Mouse (Mus musculus) T-helper 17 cell (primary cell): ENCODE measurements around the gene Kank2.
"Not testable (repeated sequence)": the region's sequence is repeated elsewhere in the genome, so short reads cannot be mapped to it uniquely, and the experiment has no call there.

Experiments used
- in situ Hi-C, 2 experiments: fragments of 300-600 bp; cut with MboI, MseI; formaldehyde crosslinking; loops; 1 replicate in 1 of 2; 2 replicates in 1 of 2; pipeline ENCODE4 v1.15.1; 2025; ENCODE audit warnings: high pct_unique_total_duplicates in 2 of 2

The Kank2 gene

GRCm38 (mm10) chr9:21818561-21818960 is 20.0 kb upstream of the Kank2 start:
- in situ Hi-C loops, result no loop called here

DNA sequence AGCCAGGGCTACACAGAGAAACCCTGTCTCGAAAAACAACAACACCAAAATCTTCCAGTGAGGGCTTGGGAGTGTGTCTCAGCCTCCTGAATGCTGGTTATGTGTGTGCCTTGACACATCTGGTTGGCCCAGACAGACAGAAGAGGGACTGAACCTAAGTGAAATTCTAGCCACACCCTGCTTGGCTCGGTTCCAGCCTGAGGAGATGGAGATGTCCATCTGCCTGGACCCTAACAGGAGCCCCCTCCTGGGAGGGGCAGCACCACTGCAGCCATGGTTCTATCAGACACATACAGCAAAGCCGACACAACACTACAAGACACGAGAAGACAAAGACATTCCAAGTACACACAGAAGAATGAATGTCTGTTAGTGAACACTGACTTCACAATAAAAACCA is 19.6 kb upstream of the Kank2 start:
- in situ Hi-C loops, result no loop called here

DNA sequence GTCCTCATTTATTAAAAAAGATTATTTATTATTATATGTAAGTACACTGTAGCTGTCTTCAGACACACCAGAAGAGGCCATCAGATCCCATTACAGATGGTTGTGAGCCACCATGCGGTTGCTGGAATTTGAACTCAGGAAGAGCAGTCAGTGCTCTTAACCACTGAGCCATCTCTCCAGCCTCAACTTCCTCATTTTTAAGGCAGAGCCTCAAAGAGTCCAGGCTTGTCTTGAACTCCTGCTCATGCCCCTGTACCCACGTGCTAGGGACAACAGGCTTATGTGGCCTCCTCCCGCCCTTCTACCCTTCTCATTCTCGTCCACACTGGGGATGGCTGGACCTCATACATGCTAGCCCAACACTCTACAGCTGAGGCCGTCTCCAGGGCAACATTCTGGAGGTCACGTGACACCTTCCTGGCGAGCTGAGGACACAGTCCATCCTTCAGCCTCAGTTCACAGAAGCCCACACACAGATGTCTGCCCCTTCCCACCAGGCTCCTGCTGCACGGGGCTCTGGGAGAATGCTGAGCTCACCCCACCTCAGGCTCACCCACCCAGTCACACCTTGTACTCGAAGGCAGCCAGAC is 18.3 kb upstream of the Kank2 start:
- in situ Hi-C loops, result no loop called here

DNA sequence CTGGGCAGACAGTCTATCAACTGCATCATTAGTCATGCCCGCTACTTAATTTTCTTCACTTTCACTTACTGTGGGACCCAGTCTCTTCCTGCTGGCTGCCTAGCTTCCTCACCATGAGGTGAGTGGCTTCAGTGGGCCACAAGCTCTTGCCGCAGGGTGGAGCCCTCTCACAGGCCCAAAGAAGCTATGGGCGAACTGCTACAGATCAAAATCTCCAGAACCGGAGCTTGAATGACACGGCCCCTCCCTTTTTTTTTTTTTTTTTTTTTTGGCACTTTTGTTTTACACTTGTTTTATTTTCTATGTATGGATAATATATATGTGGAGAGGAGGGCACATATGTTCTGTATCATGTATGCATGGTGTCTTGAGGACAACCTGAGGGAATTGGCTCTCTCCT is 12.6 kb upstream of the Kank2 start:
- in situ Hi-C loops, result no loop called here

DNA sequence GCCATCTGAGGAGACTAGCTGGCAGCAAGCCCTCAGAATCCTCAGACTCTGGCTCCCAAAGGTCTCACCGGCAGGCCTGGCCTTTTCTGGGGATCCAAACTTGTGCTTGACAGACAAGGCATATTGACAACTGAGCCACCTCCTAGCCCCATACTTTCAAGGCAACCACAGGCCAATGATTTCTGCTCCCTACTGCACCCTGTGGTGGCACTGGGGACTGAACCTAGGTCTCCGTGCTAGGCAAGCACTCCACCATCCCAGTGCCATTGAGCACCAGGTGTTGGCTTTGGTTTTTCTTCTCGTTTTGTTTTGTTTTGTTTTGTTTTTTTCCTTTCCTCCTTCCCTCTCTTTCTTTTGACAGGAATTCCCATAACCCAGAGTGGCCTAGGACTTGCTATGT is 10.0 kb upstream of the Kank2 start:
- in situ Hi-C loops, result no loop called here

GRCm38 (mm10) chr9:21806976-21807375 is 8.4 kb upstream of the Kank2 start:
- in situ Hi-C loops, result no loop called here

DNA sequence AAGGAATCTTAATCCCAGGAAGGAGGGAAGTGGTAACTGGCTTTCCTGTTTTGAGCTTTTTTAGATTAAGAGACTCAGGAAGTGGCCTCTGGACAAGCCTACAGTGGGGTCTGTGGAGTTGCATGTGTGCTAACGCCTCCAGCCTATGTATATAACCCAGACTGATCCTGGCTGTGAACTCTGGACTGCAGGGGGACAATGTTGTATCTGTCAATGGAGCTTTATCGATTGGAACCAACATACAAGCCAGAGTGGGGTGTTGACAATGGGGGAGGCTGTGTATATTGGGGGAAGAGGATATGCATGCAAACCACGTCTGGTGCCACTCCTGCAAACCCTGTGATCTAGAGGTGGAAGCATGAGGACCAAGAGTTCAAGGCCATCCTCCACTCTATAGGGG is 7.8 kb upstream of the Kank2 start:
- in situ Hi-C loops, result no loop called here

- in situ Hi-C loops, result no loop called here
These were observed 5.6 kb upstream of the Kank2 start for GRCm38 (mm10) chr9:21803986-21804644.

DNA sequence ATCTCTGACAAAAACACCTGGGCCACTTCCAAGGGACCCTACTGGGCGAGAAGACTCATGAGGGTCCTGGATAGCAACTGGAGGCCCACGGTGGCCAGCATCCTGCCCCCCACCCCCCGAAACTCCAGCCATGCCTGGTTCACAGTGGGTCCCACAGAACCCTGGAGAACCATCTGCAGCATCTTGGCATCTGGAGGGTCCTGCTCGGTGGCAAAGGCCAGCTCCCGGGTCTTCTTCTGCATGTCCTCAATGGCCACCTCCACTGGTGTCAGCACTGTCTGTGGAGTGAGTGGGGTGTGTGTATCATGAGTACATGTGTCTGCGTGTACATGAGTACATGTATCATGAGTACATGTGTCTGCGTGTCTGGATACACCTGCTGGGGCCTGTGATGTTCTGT is 3.0 kb upstream of the Kank2 start:
- in situ Hi-C loops, result no loop called here

DNA sequence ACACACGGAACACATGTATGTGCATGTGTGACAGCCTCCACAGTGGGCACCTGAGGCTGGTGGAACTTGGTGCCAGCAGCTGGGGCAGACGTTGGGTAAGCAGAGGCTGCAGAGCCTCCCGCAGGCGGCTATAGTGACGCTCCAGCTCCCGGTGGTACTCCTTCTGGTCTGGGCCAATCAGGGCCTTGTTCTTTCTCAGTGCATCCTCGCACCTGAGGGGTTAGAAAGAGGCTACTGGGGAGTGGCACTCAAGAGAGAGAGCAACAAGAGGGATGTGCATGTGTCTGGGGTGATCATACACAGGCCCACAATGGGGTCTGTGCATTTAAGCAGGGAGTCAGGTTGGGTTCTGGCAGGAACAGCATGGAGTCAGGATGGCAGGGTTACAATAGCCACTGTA is 2.6 kb upstream of the Kank2 start:
- in situ Hi-C loops, result no loop called here

GRCm38 (mm10) chr9:21799010-21799350 is 436 bp upstream of the Kank2 start:
- in situ Hi-C loops, result no loop called here

DNA sequence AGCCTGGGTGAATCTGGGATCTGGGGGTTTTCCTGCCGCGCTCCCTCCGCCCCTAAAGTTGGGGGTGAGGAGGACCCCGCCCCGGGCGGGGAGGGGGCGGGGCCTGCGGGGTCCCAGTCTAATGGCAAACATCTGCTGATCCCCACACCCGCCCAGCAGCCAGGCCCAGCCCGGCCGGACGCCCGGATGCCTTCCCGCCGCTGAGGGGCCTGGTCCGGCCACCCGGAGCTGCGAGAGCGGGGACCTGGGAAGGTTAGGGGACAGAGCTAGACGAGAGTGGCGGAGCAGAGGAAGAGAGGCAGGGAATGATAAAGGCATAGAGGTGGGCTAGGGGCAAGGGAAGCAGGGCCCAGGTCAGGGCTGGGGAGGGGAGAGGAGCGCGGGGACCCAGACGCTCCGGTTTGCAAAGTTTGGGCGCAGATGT is 611 bp downstream of the Kank2 start:
- in situ Hi-C loops, result no loop called here

- in situ Hi-C loops, result no loop called here
These were observed 1.6 kb downstream of the Kank2 start for GRCm38 (mm10) chr9:21796919-21797318.

- in situ Hi-C loops, result no loop called here
These were observed 2.3 kb downstream of the Kank2 start for GRCm38 (mm10) chr9:21796259-21796658.

DNA sequence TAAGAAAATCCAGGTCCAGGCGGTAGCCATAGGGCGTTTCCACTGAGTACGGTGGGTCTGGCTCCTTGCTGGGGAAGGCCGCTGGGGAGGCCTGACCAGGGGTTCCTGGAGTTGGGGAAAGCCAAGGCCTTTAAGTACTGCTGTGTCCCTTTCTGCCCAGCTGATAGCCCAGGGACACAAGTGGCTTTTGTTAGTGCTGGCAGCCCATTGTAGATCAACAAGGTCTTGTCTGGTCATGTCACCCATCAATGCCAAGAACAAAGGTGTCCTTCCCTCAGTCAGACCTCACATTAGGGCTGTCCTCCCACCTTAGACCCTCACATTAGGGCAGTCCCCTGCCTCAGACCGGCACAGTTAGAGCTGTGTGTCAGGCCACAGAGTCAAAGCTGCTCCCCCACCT is 3.0 kb downstream of the Kank2 start:
- in situ Hi-C loops, result no loop called here

- in situ Hi-C loops, result no loop called here
These were observed 3.6 kb downstream of the Kank2 start for GRCm38 (mm10) chr9:21794925-21795324.

DNA sequence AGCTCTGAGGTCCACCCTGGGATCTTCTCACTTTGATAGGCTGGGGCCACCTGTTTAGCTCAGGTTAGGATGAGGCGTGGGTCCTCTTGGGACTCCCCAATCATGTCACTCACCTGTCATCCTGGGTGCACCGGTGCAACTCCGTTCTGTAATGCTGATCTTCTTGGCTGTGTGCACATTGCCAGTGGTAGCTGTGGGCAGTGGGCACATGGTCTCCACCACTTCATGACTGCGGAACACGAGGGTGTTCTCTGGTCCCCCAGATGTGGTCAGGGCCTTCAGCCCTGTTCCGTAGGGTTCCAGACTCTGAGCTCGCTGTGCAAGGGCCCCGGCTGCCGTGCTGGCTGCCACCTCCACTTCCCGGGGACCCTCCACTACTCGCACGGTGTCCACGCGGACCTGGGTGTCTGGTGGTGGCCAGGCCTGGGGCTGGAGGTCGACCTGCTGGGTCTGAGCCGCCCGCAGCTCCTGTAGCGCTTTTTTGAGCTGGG is 4.2 kb downstream of the Kank2 start:
- in situ Hi-C loops, result no loop called here

DNA sequence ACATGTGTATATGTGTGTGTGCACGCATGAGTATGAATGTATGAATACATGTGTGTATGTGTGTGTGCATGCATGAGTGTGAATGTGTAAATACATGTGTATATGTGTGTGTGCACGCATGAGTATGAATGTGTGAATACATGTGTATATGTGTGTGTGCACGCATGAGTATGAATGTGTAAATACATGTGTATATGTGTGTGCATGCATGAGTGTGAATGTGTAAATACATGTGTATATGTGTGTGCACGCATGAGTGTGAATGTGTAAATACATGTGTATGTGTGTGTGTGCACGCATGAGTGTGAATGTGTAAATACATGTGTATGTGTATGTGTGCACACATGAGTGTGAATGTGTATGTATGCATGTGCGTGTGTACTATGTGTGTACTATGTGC is 5.0 kb downstream of the Kank2 start:
- in situ Hi-C loops, result not testable (repeated sequence)

DNA sequence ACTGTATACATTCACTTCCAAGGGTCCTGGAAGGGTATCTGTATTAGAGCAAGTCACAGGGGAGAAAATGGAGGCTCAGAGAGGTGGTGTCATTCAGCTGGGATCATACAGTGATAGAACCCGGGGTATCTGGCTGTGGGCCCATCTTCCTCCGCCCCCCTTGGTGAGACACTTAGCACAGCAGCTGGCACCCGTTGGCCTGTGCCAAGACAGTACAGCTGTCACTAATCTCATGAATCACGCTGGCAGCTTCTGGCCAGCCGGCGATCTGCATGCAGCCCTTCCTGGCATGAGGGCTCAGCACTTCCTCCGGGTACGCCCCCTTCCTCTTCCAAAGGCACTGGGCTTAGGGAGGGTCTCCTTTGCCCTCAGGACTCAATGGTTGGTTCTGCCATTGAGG is 5.9 kb downstream of the Kank2 start:
- in situ Hi-C loops, result no loop called here

DNA sequence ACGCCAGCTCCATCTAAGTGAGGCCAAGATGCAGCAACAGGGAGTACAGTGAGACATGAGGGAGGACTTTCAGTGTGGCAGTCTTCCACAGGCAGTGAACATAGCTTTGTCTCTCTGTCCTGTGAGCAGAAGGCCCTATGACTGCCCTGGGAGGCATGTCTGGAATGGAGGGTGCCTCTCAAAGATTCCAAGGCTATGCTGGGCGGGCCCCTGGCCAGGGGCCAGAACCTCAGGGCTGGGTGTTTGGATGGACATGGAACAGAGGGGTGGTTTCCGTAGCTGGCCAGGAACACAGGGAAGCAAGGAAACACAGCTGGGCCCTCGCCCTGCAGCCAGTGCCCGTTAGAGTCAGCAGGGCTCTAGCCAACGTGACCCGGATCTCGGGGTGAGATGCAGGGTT is 6.7 kb downstream of the Kank2 start:
- in situ Hi-C loops, result no loop called here

DNA sequence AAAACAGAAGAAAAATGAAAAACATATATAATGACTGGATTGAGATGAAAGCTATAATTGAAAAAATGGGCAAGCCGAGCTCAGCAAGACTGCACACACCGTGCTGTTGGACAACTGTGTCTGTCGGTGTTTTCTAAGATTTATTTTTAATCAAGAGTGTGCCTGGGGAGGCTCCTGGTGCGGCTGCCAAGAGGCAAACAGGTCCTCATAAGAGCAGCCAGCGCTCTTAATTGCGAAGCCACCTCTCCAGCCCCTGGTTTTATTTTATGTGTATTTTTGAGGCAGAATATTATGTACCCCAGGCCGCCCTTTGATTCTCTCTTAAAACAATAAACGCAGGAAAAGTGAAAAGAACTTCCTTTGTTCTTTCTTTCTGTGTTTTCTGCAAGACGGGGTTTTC is 10.3 kb downstream of the Kank2 start:
- in situ Hi-C loops, result no loop called here

DNA sequence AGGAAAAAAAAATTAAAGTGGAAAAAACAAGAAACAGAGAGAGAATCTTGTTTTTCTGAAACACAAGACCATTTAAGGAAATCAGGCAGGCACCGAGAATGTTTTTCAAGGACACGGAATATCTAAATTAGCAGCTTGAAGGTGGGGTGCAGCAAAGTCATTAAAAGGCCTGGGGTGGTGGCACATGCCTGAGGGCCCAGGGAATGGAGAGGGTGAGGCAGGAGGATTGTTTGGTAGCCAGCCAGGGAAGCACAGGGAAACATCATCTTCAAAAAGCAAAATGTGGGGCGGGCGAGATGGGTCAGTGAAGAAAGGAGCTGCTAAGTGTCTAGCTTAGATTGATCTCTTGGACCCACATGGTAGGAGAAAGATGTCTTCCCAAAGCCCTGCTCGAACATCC is 10.9 kb downstream of the Kank2 start:
- in situ Hi-C loops, result no loop called here

GRCm38 (mm10) chr9:21786906-21787305 is 11.6 kb downstream of the Kank2 start:
- in situ Hi-C loops, result no loop called here

DNA sequence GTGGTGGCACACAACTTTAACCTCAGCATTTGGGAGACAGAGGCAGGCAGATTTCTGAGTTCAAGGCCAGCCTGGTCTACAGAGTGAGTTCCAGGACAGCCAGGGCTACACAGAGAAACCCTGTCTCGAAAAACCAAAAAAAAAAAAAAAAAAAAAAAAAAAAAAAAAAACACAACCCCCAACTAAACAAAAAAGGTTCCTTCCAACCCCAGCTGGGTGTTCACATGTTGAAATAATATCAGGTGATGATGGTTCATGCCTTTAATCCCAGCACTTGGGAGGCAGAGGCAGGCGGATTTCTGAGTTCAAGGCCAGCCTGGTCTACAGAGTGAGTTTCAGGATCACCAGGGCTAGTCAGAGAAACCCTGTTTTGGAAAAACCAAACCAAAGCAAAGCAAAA is 12.2 kb downstream of the Kank2 start:
- in situ Hi-C loops, result not testable (repeated sequence)
